Mouse (Mus musculus) liver, adult 2 months (tissue): ENCODE measurements at regions not wholly inside any gene's neighbourhood (a gene's known extent, or its start where the extent isn't known, plus 50 kb on each side); places are given as distances from the start of the nearest gene placed in this dataset.

Source experiments
- CTCF ChIP-seq: fragments of 200-500 bp; IDR thresholded peaks from 2 replicates; pipeline ENCODE4 v1.5.1; 2011; ENCODE audit warnings: low read depth, low read length, control low read depth
- POLR2A ChIP-seq: fragments of 200-500 bp; IDR thresholded peaks from 2 replicates; pipeline ENCODE4 v1.6.1; 2011; ENCODE audit warnings: low read length, control low read depth; ENCODE audit not compliant: insufficient read depth; ENCODE audit errors: extremely low read depth

GRCm38 (mm10) chr11:37434600-37434999, 198.8 kb upstream of the Tenm2 start:
- no peak for TF ChIP-seq CTCF
- TF ChIP-seq POLR2A = no peak
